Mouse (Mus musculus): ENCODE data around the gene Proser2.
A peak's percentile ranks its signal among the peaks of the same experiment; 100 is the strongest.

The Proser2 gene

DNA sequence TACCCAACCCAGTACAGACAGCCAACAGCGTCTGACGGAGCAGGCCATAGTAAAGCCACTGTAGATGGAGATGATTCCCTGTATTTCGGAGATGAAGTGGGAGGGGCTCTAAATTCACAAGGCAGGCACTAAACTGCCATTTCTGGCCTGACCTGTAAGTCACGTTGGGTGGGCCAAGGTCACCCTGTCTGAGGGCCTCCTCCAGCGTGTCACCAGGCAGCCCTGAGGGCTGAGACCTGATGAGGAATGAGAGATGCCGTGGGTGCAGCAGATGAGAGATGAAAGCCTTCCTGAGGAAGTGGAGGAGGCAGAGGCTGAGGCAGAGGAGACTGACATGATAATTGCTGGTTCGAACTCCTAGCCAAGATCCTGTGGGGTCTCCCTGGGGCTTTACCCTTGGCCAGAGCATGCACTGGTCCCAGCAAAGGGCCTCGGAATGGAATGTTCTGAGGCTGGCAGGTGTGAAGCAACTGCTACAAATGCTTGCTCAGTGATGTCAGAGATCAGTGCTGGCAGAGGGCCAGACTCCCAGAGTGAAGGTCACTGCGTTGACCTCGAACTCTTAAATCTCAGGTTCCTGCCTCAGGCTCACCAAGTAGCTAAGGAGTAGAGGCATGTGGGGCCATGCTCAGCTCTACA is 55.0 kb downstream of the Proser2 start:
- DNase-seq (ENCODE audit: inconsistent age in 2 of 2, low spot score in 1 of 2), result peak; percentile 89 to 95

DNA sequence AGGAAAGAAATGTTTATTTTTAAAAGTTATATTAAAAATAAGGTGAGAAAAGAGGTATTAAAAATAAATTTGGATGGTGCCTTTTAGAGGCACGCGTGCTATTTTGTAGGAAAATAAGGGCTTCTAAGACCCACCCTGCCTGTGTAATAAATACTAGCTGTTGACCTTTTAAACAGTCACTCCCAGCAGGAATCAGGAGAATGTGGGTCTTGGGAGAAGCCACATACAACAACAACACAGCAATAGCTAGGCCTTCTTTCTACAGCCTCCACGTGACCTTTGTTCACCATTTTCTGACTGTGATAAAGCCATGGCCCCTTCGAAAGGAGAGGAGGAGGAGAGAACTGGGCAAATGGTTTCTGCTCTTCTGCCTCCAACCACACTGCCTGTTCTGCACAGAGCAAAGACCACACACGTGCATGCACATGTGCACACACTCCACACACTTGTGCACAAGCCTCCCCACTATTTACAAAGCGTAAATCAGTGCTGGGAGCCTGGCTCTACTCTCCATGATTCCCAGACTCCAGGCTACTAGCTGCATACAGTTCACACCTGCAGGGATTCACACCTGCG is 57.2 kb downstream of the Proser2 start:
- peak in 1 of 2 experiments; percentile 7 for DNase-seq (ENCODE audit: inconsistent age in 2 of 2, low spot score in 1 of 2)

DNA sequence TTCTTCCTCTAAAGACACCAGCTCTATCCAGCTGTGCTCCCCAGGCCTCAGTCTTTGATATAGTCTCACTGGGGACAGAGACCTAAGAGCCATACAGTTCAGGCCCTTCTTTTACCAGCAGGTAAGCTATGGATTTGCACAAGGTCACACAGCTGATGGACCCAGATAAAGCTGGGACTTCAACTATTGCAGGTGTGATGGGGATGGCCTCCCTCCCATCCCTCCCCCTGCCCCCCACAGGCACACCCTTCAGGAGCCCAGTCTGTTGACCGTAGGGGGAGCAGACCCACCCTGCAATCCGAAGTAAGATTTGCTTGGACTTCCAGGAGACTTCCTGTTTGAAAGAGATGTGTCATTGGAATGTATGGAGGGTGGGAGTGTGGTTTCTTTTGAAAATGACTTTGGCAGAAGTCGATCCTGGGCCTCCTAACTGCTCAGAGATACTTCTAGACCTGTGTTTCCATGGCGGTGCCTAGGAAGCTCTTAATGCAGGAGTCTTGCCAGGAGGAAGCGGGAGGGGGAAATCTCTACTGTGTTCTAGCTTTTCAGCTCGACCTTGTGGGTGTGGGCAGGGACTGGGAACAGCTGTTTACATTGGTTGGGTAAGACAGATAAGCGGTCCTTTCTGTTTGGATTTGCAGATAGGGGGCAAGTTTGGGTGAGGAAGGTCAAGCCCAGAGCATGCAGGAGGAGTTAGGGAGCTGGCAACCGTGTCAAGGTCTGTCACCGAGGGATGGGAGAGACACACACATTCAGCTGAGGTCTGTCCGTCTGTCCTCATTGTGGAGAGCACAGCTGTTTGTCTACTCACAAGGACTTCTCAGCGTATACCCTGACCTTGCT is 58.2 kb downstream of the Proser2 start:
- DNase-seq (ENCODE audit: inconsistent age in 2 of 2, low spot score in 1 of 2), result peak; percentile 49 to 89

DNA sequence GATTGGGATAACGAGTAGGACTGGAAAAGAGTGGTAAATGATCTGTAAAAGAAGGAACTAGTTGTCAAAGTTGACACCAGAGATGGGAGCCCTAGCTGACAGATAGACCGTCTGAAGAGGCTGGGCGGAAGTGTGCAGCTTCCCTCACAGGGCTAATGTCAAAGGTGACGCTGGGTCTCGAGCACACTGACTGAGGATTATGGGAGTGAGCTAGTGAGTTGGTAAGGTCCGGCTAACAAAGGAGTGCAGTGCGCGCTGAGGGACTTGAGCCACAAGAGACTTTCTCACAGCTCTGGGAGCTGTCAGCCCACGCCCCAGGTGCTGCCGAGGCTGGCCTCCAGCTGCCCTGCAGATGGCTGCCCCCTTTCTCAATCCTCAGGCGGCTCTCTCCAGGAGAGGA is 59.1 kb downstream of the Proser2 start:
- peak in 1 of 2 experiments; percentile 3 for DNase-seq (ENCODE audit: inconsistent age in 2 of 2, low spot score in 1 of 2)

DNA sequence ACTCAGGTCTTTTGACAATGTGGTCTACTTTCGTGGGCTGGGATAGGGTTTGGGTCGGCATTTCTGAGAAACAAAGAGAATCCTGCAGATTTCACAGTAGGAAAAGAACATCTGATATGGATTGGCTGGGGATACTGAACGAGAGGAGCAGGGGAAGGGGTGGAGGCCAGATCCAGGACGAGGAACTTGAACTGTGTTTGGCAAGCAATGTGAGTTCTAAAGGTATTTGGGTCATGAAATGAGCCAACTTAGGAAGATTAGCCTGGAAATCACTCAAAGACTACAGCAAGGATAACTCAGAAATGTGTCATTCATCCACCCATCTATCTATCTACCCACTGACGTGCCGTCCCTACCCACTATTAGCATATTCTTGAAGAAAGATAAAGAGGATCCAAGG is 62.7 kb downstream of the Proser2 start:
- no peak for DNase-seq (ENCODE audit: inconsistent age in 2 of 2, low spot score in 1 of 2)

DNA sequence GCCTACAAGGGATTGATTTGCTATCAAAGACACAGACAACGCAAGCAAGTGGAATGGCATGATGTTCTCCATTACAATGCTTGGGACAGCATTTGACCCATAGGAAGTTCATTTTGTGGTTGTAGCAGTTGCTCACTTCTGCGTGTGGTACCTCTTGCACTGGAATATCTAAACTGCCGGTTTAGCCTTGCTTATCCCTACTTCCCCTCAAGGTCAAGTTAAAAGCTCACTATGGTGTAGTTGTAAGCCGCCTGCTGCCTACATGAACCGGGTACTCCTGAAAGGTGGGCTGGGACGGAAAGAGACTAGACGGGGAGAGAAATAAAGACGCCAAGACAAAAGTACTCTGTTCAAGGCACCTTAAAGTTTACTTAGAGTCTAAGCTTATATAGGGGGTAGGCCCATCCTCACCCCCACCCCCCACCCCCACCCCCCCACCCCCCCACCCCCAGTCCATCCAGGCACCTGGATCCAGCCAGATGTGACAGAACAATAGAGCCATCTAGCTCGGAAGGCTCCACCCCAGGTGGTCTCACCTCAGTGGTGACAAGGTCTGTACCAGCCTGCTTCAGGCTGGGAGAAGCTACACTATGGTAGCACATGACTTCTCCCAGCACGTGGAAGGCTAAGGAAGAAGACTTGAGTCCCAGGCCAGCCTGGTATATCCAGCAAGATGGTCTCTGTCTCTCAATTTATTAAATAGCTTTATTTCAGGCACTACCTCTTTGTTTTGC is 69.8 kb downstream of the Proser2 start:
- no peak for DNase-seq (ENCODE audit: inconsistent age in 2 of 2, low spot score in 1 of 2)

DNA sequence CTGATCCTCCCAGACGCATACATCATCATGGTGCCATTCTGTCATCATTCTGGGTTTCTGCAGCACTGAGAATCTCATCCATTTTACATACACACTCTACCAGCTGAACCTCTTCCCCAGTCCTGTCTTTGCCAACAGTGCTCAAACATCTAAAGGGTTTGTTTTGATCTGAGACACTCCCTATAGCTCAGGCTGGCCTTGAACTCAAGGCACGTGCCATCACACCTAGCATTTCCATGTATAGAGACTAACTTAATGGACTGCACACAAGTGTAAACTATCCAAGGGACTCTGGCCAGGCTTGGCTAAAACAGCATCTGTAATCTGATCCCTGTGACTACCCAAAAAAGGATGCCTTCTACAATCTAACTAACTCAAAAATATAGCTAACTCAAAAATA is 70.7 kb downstream of the Proser2 start:
- DNase-seq (ENCODE audit: inconsistent age in 2 of 2, low spot score in 1 of 2), result no peak

DNA sequence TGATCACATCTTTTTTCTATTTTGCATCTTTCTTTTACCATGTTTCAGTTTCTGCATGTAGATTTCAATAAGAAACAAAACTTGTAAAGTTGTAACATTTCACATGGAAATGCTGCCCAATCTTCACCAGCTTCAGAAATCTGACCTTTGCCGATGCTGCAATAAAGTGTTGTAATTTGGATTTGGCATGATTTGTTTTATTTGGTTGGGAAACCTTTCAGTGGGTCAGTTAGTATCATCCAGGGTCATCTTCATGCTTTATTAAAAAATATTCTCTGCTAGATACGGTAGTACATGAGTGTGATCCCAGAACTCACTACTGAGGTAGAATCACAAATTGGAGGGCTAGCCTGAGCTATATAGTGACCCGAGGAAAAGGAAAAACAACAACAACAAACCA is 73.5 kb downstream of the Proser2 start:
- peak in 1 of 2 experiments; percentile 87 for DNase-seq (ENCODE audit: inconsistent age in 2 of 2, low spot score in 1 of 2)

DNA sequence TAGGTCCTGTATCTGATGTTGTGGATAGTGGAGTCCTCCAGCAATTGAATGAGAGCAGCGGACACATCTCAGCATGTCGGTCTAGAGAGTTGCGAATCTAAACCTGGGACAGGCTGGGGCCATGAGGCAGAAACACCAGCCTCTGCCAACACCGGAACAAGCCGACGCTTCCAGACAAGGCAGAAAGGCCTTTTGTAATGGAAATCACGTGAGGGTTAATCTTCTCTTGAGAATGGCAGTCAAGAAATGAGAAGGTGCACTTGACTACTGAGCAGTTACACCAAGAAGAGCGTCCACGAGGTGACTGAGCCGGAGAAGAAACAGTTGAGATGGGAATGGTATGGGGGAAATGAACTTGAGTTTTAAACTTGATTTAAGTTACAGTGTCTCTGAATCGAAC is 74.5 kb downstream of the Proser2 start:
- DNase-seq (ENCODE audit: inconsistent age in 2 of 2, low spot score in 1 of 2), result no peak

DNA sequence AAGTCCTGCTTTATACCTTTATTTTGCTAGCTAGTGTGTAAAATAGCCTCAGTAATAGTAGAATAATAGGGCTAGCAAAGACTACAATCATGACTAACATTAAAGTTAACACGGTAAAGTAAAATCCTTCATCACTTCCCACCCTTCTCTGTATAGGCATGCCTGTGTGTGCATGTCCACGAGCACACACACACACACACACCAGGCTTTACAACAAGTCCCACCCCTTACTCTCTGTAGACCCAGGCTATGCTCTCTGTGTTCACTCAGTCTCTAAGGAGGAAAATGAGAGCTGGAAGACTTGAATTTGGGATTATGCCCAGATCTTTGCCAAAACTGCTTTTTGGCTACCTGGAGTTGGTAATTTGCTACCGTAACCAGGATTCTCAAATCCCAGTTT is 81.0 kb downstream of the Proser2 start:
- DNase-seq (ENCODE audit: inconsistent age in 2 of 2, low spot score in 1 of 2), result no peak

DNA sequence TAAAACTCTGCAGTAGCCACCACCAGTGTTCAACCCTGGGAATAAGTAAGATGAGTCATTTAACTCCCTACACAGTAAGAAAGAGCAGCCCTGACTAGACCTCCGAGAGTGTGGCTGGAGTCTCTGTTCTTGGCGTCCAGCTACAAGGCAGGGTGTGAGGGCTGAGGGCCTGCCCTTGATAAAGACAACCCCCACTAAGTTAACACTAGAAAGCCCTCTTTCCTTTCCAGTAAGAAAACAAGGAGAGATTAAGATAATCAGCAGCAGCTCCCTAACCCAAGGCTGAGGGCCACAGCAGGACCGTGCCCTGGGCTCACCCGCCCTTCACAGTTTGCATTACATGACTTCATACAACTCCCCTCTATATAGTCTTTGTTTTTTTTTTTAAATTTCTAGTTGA is 81.4 kb downstream of the Proser2 start:
- DNase-seq (ENCODE audit: inconsistent age in 2 of 2, low spot score in 1 of 2), result peak in 1 of 2 experiments; percentile 49

All from adrenal gland, adult (tissue).